Mouse (Mus musculus): ENCODE measurements around the gene Crybb3. TPM values are rescaled to one million over a fixed set of nuclear protein-coding genes. Genes with fewer than 3 reads are reported as not detected.
"Not testable (repeated sequence)": the region's sequence is repeated elsewhere in the genome, so short reads cannot be mapped to it uniquely, and the experiment has no call there.

Gene Crybb3
- polyA plus RNA-seq, 1 experiment from 2014 or later: 0.15 TPM

GRCm38 (mm10) chr5:113114264-113115225, 33.2 kb upstream of the Crybb3 start:
- Histone ChIP-seq H3K27ac (ENCODE audit: low read depth) (peak overlapping the region; percentile 63), H3K4me2 (ENCODE audit: low read depth, low read length) (no peak overlapping the region), H3K36me3 (replicated peaks; ENCODE audit: insufficient read depth, low read length) (no peaks in the 10 kb centered on the region), H3K9me3 (ENCODE audit: low read length) (no peaks in the 10 kb centered on the region), H3K27me3 (ENCODE audit: insufficient read depth, low read length) (no peaks in the 10 kb centered on the region), H3K4me1 (ENCODE audit: insufficient read depth) (peaks cover 38% of the 10 kb centered on the region), H3K9ac (replicated peaks) (no peak overlapping the region), H3K4me3 (ENCODE audit: low read depth, low read length) (no peak overlapping the region)
- no peak for TF ChIP-seq EP300 (IDR thresholded peaks at IDR 0.05; ENCODE audit: low read depth)
- no peak for TF ChIP-seq CTCF (IDR thresholded peaks at IDR 0.05; ENCODE audit: low read depth)
- DNase-seq: peak; percentile 44
- WGBS (ENCODE audit: insufficient replicate concordance): 23% methylated on average over 20 of the region's 20 CpGs
- ATAC-seq: peak; percentile 43

GRCm38 (mm10) chr5:113113120-113113519, 31.7 kb upstream of the Crybb3 start:
- no peak for DNase-seq
- H3K4me1 ChIP-seq (ENCODE audit: insufficient read depth): peaks cover 24% of the 10 kb centered on the region
- TF ChIP-seq EP300 (IDR thresholded peaks at IDR 0.05; ENCODE audit: low read depth): no peak
- TF ChIP-seq CTCF (IDR thresholded peaks at IDR 0.05; ENCODE audit: low read depth): no peak
- H3K4me2 ChIP-seq (ENCODE audit: low read depth, low read length): no peak overlapping the region
- no peak overlapping the region for H3K4me3 ChIP-seq (ENCODE audit: low read depth, low read length)
- no peak overlapping the region; the same call in 1 of the 2 replicates for H3K27ac ChIP-seq (ENCODE audit: low read depth)
- H3K9me3 ChIP-seq (ENCODE audit: low read length): no peaks in the 10 kb centered on the region
- ATAC-seq: no peak
- no peaks in the 10 kb centered on the region for H3K27me3 ChIP-seq (ENCODE audit: insufficient read depth, low read length)
- WGBS (ENCODE audit: insufficient replicate concordance): 32% methylated on average over 5 of the region's 5 CpGs
- H3K9ac ChIP-seq (replicated peaks): no peak overlapping the region
- H3K36me3 ChIP-seq (replicated peaks; ENCODE audit: insufficient read depth, low read length): no peaks in the 10 kb centered on the region

- no peak for ATAC-seq
- no peak for DNase-seq
- Histone ChIP-seq H3K27me3 (ENCODE audit: insufficient read depth, low read length) (no peaks in the 10 kb centered on the region), H3K9ac (replicated peaks) (no peak overlapping the region), H3K4me2 (ENCODE audit: low read depth, low read length) (no peak overlapping the region), H3K36me3 (replicated peaks; ENCODE audit: insufficient read depth, low read length) (no peaks in the 10 kb centered on the region), H3K27ac (ENCODE audit: low read depth) (no peak overlapping the region), H3K4me1 (ENCODE audit: insufficient read depth) (peaks cover 24% of the 10 kb centered on the region), H3K9me3 (ENCODE audit: low read length) (no peaks in the 10 kb centered on the region), H3K4me3 (ENCODE audit: low read depth, low read length) (no peak overlapping the region)
- WGBS (ENCODE audit: insufficient replicate concordance): 32% methylated on average over 4 of the region's 4 CpGs
- TF ChIP-seq CTCF (IDR thresholded peaks at IDR 0.05; ENCODE audit: low read depth) (no peak), EP300 (IDR thresholded peaks at IDR 0.05; ENCODE audit: low read depth) (no peak)
These were observed 30.0 kb upstream of the Crybb3 start for GRCm38 (mm10) chr5:113111336-113111735.

GRCm38 (mm10) chr5:113110929-113111328, 29.5 kb upstream of the Crybb3 start:
- H3K36me3 ChIP-seq (replicated peaks; ENCODE audit: insufficient read depth, low read length): no peaks in the 10 kb centered on the region
- H3K4me2 ChIP-seq (ENCODE audit: low read depth, low read length): no peak overlapping the region
- no peak overlapping the region for H3K4me3 ChIP-seq (ENCODE audit: low read depth, low read length)
- no peaks in the 10 kb centered on the region for H3K9me3 ChIP-seq (ENCODE audit: low read length)
- TF ChIP-seq CTCF (IDR thresholded peaks at IDR 0.05; ENCODE audit: low read depth): no peak
- no peak for TF ChIP-seq EP300 (IDR thresholded peaks at IDR 0.05; ENCODE audit: low read depth)
- H3K4me1 ChIP-seq (ENCODE audit: insufficient read depth): peaks cover 23% of the 10 kb centered on the region
- no peak overlapping the region for H3K9ac ChIP-seq (replicated peaks)
- no peak for ATAC-seq
- H3K27ac ChIP-seq (ENCODE audit: low read depth): 0 out of 2 replicates have a peak overlapping the region, but pooled peaks have one; percentile 34
- 31% methylated on average over 1 of the region's 1 CpGs for WGBS (ENCODE audit: insufficient replicate concordance)
- no peak for DNase-seq
- H3K27me3 ChIP-seq (ENCODE audit: insufficient read depth, low read length): no peaks in the 10 kb centered on the region

- H3K36me3 ChIP-seq (replicated peaks; ENCODE audit: insufficient read depth, low read length); H3K27ac ChIP-seq (ENCODE audit: low read depth); H3K4me2 ChIP-seq (ENCODE audit: low read depth, low read length); H3K9me3 ChIP-seq (ENCODE audit: low read length); ATAC-seq; DNase-seq; H3K4me3 ChIP-seq (ENCODE audit: low read depth, low read length); H3K27me3 ChIP-seq (ENCODE audit: insufficient read depth, low read length); H3K9ac ChIP-seq (replicated peaks): not testable (repeated sequence)
- peak; percentile 63 for TF ChIP-seq CTCF (IDR thresholded peaks at IDR 0.05; ENCODE audit: low read depth)
- H3K4me1 ChIP-seq (ENCODE audit: insufficient read depth): peaks cover 10% of the 10 kb centered on the region
- 74% methylated on average over 2 of the region's 2 CpGs for WGBS (ENCODE audit: insufficient replicate concordance)
These were observed 28.3 kb upstream of the Crybb3 start for GRCm38 (mm10) chr5:113109651-113110050.

- Histone ChIP-seq H3K4me1 (ENCODE audit: insufficient read depth) (no peaks in the 10 kb centered on the region), H3K27ac (ENCODE audit: low read depth) (peak overlapping the region; percentile 22; the same call in 1 of the 2 replicates), H3K27me3 (ENCODE audit: insufficient read depth, low read length) (no peaks in the 10 kb centered on the region), H3K9me3 (ENCODE audit: low read length) (no peaks in the 10 kb centered on the region), H3K4me2 (ENCODE audit: low read depth, low read length) (no peak overlapping the region), H3K9ac (replicated peaks) (no peak overlapping the region), H3K4me3 (ENCODE audit: low read depth, low read length) (no peak overlapping the region), H3K36me3 (replicated peaks; ENCODE audit: insufficient read depth, low read length) (no peaks in the 10 kb centered on the region)
- WGBS (ENCODE audit: insufficient replicate concordance): 64% methylated on average over 11 of the region's 11 CpGs
- no peak for ATAC-seq
- no peak for DNase-seq
- TF ChIP-seq CTCF (IDR thresholded peaks at IDR 0.05; ENCODE audit: low read depth): no peak
- no peak for TF ChIP-seq EP300 (IDR thresholded peaks at IDR 0.05; ENCODE audit: low read depth)
These were observed 26.9 kb upstream of the Crybb3 start for GRCm38 (mm10) chr5:113108165-113108764.

All from liver, postnatal 0 days (tissue).